Mouse (Mus musculus): ENCODE data around the gene Atp4a.

DNA sequence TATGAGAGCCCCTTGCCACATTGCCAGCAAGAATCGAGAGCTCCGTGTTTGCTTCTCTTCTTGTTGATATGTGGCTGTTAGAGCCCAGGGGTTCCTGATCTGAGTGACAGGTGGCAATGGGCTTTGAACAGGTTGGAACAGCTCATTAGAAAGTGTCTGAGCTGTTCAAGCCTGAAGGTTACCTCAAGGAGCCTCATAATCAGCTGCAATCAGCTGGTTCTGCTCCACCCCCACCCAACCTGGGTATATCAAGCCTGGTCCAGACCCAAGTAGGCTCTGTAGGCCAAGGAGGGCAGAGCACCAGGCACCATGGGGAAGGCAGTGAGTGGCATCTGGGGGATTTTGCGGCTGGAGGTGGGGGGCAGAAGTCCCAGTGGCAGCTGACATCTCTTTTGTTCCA lies at the start of gene Atp4a:
- no peak for TF ChIP-seq CTCF (IDR thresholded peaks at IDR 0.05; ENCODE audit: low read depth, low read length)
- no peak for TF ChIP-seq POLR2A (IDR thresholded peaks at IDR 0.05; ENCODE audit: extremely low read depth, insufficient read depth, low read length)
